Mouse (Mus musculus): ENCODE data around the gene Gm136.

GRCm38 (mm10) chr4:34771652-34772371 is 15.7 kb upstream of the Gm136 start:
- TF ChIP-seq POLR2A (IDR thresholded peaks at IDR 0.05; ENCODE audit: insufficient read depth, low read length) (no peak), EP300 (IDR thresholded peaks at IDR 0.05; ENCODE audit: insufficient read depth, low read depth, low read length) (no peak)

All from ES-Bruce4 (cell line).